Mouse (Mus musculus) heart, embryonic 13.5 days (tissue): ENCODE results near the gene Gm28729. TPM values are rescaled to one million over a fixed set of nuclear protein-coding genes. Genes with fewer than 3 reads are reported as not detected.
A peak's percentile ranks its signal among the peaks of the same experiment; 100 is the strongest.
"Not testable (repeated sequence)": the region's sequence is repeated elsewhere in the genome, so short reads cannot be mapped to it uniquely, and the experiment has no call there.

Experiments used
- ATAC-seq: fragments of 200-750 bp; cut with Nextera tagmentation; 2 replicates; pipeline ENCODE4 v1.8.0; 2017; ENCODE audit warnings: moderate TSS enrichment; ENCODE audit not compliant: insufficient number of reproducible peaks, low FRiP score, low TSS enrichment; ENCODE audit errors: extremely low read depth
- H3K27ac ChIP-seq: fragments of 300-500 bp; sonication (generic); replicated peaks from 2 replicates; pipeline ENCODE4 v1.5.1; 2015; ENCODE audit warnings: moderate library complexity, mild to moderate bottlenecking, inconsistent platforms
- H3K27me3 ChIP-seq: fragments of 300-500 bp; sonication (generic); replicated peaks from 2 replicates; pipeline ENCODE4 v1.6.1; 2015; ENCODE audit warnings: mild to moderate bottlenecking, inconsistent platforms
- H3K36me3 ChIP-seq: fragments of 300-500 bp; sonication (generic); 2 replicates; pipeline ENCODE4 v1.6.1; 2015; ENCODE audit warnings: mild to moderate bottlenecking, inconsistent platforms
- H3K4me1 ChIP-seq: fragments of 300-500 bp; sonication (generic); 2 replicates; pipeline ENCODE4 v1.6.1; 2015; ENCODE audit warnings: inconsistent platforms
- H3K4me2 ChIP-seq: fragments of 300-500 bp; sonication (generic); 2 replicates; pipeline ENCODE4 v1.6.1; 2015; ENCODE audit warnings: inconsistent platforms, mild to moderate bottlenecking, moderate library complexity
- H3K4me3 ChIP-seq: fragments of 300-500 bp; sonication (generic); 2 replicates; pipeline ENCODE4 v1.5.1; 2015; ENCODE audit warnings: moderate library complexity, mild to moderate bottlenecking, inconsistent platforms
- H3K9ac ChIP-seq: fragments of 300-500 bp; sonication (generic); 2 replicates; pipeline ENCODE4 v1.6.1; 2015; ENCODE audit warnings: inconsistent platforms, mild to moderate bottlenecking, moderate library complexity
- H3K9me3 ChIP-seq: fragments of 300-500 bp; sonication (generic); 2 replicates; pipeline ENCODE4 v1.6.1; 2016; ENCODE audit warnings: inconsistent platforms
- WGBS: fragments of 180-500 bp; shearing (Covaris S2); methylation state at CpG from one replicate; pipeline ENCODE4 v1.1.7; 2015; ENCODE audit warnings: mixed read lengths; 5-methylcytosine and 5-hydroxymethylcytosine counted together
- polyA plus RNA-seq: library from polyadenylated mRNA; unstranded; fragments of >200 nt; fragmentation: Nextera tagmentation; extraction: Ambion mirVana; gene quantifications from 2 replicates; pipeline ENCODE4 v1.2.1, GENCODE M21; 2015

The Gm28729 gene
- polyA plus RNA-seq, 1 experiment from 2014 or later = not detected

DNA sequence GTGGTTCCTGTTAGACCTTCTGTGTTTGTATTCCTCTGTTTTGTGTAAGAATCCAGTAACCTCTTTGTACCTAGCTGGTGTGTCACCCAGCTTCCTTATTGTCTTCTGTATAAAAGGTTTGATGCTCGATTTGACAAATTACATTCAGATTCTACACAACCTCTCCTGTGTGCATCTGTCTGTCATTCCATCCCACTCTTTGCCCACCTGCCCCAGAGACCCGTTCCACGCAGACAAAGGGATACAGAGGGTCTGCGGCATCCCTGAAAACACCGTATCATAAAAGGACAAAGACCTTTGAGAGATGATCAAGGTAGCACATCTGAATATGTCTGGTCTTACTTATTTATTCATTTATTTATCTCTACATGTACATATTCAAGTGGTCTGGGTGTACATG is 37.2 kb downstream of the Gm28729 start:
- H3K9ac ChIP-seq, H3K4me1 ChIP-seq, H3K27me3 ChIP-seq, H3K27ac ChIP-seq, H3K4me2 ChIP-seq, H3K4me3 ChIP-seq, ATAC-seq, H3K9me3 ChIP-seq, H3K36me3 ChIP-seq: not testable (repeated sequence)
- WGBS = 89% methylated on average over 5 of the region's 5 CpGs

DNA sequence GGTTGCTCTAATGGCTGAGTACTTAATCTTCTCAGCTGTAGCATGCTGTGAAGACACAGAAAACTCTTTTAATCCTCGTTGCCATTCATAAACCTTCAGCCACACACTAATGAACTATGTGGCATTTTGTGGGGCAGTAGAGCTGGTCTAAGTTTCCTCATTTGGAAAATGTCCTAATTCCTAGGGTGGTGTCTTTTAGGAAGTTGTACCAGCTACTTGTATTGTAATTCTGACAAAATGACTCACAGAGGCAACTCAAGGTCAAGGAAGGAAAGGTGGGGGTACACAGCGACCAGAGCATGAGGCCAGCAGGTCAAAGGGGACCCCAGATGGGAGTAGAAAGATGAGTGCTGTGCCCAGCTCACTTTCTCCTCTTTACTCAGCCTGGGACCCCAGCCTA is 41.4 kb downstream of the Gm28729 start:
- H3K27ac ChIP-seq = no peak overlapping the region
- H3K9ac ChIP-seq = no peak overlapping the region
- H3K27me3 ChIP-seq = no peaks in the 10 kb centered on the region; the same call in 1 of the 2 replicates
- no peak overlapping the region for H3K4me3 ChIP-seq
- no peaks in the 10 kb centered on the region for H3K4me1 ChIP-seq
- ATAC-seq = no peak
- H3K4me2 ChIP-seq = no peak overlapping the region
- no peaks in the 10 kb centered on the region for H3K9me3 ChIP-seq
- H3K36me3 ChIP-seq = no peaks in the 10 kb centered on the region
- WGBS = 62% methylated on average over 2 of the region's 2 CpGs

DNA sequence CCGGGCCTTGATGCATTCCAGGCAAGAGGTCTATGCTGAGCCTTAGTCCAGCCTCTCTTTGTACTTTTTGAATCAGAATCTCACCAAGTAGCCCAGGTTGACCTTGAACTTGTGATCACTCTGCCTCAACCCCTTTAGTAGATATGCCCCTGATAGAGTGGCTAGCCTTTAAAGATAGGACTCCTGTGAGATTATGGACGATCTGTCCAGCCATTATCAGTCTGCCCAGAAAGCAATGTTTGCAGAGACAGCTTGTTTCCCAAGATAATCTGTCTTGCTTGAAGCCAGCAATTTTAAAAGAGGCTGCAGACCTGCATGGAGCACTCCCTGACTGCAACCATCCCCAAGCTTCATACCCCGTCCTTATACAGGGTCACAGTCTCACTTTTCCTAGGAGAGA is 42.0 kb downstream of the Gm28729 start:
- ATAC-seq = no peak
- Histone ChIP-seq H3K36me3 (no peaks in the 10 kb centered on the region), H3K9me3 (no peaks in the 10 kb centered on the region), H3K9ac (no peak overlapping the region), H3K4me1 (no peaks in the 10 kb centered on the region), H3K27me3 (no peaks in the 10 kb centered on the region; the same call in 1 of the 2 replicates), H3K27ac (no peak overlapping the region), H3K4me2 (no peak overlapping the region), H3K4me3 (no peak overlapping the region)
- WGBS = 40% methylated on average over 3 of the region's 3 CpGs

- Histone ChIP-seq H3K4me2 (peak within 1 kb of the TSS; percentile 93), H3K27me3 (no peaks in the 10 kb centered on the region), H3K36me3 (peaks cover 27% of the 10 kb centered on the region), H3K9me3 (no peaks in the 10 kb centered on the region), H3K4me3 (peak within 1 kb of the TSS; percentile 90), H3K9ac (peak within 1 kb of the TSS; percentile 94), H3K27ac (peak within 1 kb of the TSS; percentile 87), H3K4me1 (peaks cover 26% of the 10 kb centered on the region)
- peak; percentile 94 for ATAC-seq
- WGBS = 1% methylated on average over 73 of the region's 74 CpGs
Measured at GRCm38 (mm10) chr9:96478071-96478888, 46.8 kb downstream of the Gm28729 start, which contains the start of gene Rnf7. Gene Rnf7 (minus strand): TSS chr9:96478675.

DNA sequence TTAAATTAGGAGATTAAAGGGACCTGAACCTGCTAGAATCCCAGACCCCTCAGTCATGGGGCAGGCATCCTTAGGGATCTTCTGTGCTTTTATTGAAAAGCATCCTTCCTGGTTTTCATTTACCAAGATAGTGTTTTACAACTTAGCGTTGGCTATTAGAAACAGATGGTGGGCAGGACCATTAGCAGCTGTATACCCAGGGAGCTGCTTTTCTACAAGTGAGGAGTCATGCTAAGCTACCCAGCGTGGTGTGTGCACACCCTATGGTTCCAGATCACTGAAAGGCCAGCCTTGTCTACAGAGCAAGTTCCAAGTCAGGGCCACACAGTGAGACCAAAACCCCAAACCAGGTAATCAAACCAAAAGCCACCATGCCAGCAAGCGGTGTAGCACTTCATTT is 52.7 kb downstream of the Gm28729 start:
- no peak overlapping the region for H3K9ac ChIP-seq
- 84% methylated on average over 3 of the region's 3 CpGs for WGBS
- H3K4me1 ChIP-seq = peaks cover 26% of the 10 kb centered on the region
- no peak overlapping the region for H3K4me2 ChIP-seq
- no peak overlapping the region for H3K4me3 ChIP-seq
- H3K27ac ChIP-seq = no peak overlapping the region
- H3K27me3 ChIP-seq = no peaks in the 10 kb centered on the region
- H3K9me3 ChIP-seq = no peaks in the 10 kb centered on the region
- no peak for ATAC-seq
- H3K36me3 ChIP-seq = peaks cover 65% of the 10 kb centered on the region

GRCm38 (mm10) chr9:96471681-96472080 is 53.4 kb downstream of the Gm28729 start:
- not testable (repeated sequence) for H3K27ac ChIP-seq, H3K4me3 ChIP-seq, H3K27me3 ChIP-seq, H3K4me2 ChIP-seq, H3K9me3 ChIP-seq, ATAC-seq, H3K9ac ChIP-seq
- peaks cover 72% of the 10 kb centered on the region for H3K36me3 ChIP-seq
- WGBS = 88% methylated on average over 4 of the region's 4 CpGs
- peaks cover 19% of the 10 kb centered on the region for H3K4me1 ChIP-seq

- Histone ChIP-seq H3K4me3 (no peak overlapping the region), H3K9ac (no peak overlapping the region), H3K4me1 (peaks cover 10% of the 10 kb centered on the region), H3K36me3 (peaks cover 74% of the 10 kb centered on the region), H3K27ac (no peak overlapping the region), H3K9me3 (no peaks in the 10 kb centered on the region), H3K4me2 (no peak overlapping the region), H3K27me3 (no peaks in the 10 kb centered on the region)
- ATAC-seq = no peak
- WGBS = 93% methylated on average over 8 of the region's 8 CpGs
Measured at GRCm38 (mm10) chr9:96470266-96470974, 54.6 kb downstream of the Gm28729 start.

DNA sequence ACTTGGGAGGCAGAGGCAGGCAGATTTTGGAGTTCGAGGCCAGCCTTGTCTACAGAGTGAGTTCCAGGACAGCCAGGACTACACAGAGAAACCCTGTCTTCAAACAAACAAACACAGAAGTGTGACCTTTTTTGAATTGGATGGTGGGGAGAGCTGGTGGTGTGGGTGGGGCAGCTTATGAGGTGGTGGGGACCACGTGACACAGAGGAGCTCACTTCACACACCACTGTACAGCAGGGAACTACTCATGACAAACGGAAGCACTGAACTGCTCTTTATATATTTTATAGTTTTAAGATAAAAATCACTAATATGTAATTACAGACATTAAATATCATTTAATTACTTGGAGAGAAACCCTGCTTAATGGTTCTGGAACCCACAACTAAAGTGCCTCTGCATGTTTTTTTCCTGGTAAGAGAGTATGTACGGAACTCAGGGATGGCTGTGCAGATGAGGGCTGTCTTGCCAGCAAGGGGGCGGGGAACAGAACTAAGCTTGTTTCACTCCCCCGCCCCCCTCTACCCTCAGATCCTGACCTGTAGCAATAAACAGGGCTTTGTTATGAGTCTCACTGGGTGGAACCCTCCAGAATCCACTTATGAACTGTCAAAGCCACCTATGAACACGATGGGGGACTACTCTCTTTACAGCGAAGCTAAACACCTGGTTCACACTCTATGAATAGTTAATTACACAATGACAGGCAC is 55.4 kb downstream of the Gm28729 start:
- H3K9me3 ChIP-seq = no peaks in the 10 kb centered on the region
- ATAC-seq = no peak
- H3K4me2 ChIP-seq = no peak overlapping the region
- H3K4me3 ChIP-seq = no peak overlapping the region
- no peak overlapping the region for H3K9ac ChIP-seq
- 63% methylated on average over 8 of the region's 8 CpGs for WGBS
- H3K27ac ChIP-seq = no peak overlapping the region
- H3K27me3 ChIP-seq = no peaks in the 10 kb centered on the region
- H3K4me1 ChIP-seq = peaks cover 4% of the 10 kb centered on the region
- peaks cover 74% of the 10 kb centered on the region for H3K36me3 ChIP-seq

DNA sequence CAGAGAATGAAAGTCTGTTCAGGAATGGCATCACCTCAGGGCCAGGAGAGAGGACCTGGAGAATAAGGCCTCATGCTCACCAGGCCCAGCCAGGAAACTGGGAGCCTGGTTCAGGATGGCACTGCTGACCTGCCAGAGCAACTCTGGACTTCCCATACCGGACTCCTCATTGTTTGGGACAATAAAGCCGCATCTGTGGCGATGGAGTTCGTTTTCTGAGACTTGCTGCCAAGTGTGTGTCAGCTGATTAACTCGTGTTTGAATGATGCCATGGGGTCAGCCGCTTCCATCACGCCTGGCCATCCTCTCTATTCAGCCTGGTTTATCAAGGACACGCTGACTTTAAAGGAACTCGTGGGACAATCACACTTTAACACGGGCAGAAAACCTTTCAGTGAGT is 61.4 kb downstream of the Gm28729 start:
- H3K36me3 ChIP-seq = peaks cover 78% of the 10 kb centered on the region
- H3K9ac ChIP-seq = no peak overlapping the region
- no peaks in the 10 kb centered on the region for H3K4me1 ChIP-seq
- H3K27me3 ChIP-seq = no peaks in the 10 kb centered on the region
- H3K4me2 ChIP-seq = no peak overlapping the region
- peaks cover 14% of the 10 kb centered on the region for H3K9me3 ChIP-seq
- ATAC-seq = no peak
- H3K27ac ChIP-seq = no peak overlapping the region
- 68% methylated on average over 10 of the region's 10 CpGs for WGBS
- no peak overlapping the region for H3K4me3 ChIP-seq

DNA sequence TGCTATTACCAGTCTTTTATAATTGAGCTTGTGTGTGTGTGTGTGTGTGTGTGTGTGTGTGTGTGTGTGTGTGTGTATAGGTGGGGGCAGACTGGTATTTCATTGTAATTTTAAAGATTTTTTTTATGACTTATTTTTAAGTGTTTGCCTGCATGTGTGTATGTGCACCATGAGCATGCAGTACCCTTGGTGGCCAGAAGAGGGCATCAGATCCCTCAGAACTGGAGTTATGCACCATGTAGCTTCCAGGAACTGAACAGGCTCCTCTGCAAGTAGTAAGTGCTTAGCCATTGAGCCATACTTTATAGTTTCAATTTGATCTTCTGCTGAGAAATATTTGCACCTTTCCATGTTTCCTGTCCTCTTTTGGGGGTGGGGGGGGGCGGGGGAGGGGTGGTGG is 63.5 kb downstream of the Gm28729 start:
- ATAC-seq = no peak
- Histone ChIP-seq H3K27ac (no peak overlapping the region), H3K27me3 (no peaks in the 10 kb centered on the region), H3K9ac (no peak overlapping the region), H3K4me3 (no peak overlapping the region), H3K4me1 (no peaks in the 10 kb centered on the region), H3K4me2 (no peak overlapping the region), H3K9me3 (peaks cover 14% of the 10 kb centered on the region), H3K36me3 (peaks cover 58% of the 10 kb centered on the region)
- WGBS = 65% methylated on average over 1 of the region's 1 CpGs

DNA sequence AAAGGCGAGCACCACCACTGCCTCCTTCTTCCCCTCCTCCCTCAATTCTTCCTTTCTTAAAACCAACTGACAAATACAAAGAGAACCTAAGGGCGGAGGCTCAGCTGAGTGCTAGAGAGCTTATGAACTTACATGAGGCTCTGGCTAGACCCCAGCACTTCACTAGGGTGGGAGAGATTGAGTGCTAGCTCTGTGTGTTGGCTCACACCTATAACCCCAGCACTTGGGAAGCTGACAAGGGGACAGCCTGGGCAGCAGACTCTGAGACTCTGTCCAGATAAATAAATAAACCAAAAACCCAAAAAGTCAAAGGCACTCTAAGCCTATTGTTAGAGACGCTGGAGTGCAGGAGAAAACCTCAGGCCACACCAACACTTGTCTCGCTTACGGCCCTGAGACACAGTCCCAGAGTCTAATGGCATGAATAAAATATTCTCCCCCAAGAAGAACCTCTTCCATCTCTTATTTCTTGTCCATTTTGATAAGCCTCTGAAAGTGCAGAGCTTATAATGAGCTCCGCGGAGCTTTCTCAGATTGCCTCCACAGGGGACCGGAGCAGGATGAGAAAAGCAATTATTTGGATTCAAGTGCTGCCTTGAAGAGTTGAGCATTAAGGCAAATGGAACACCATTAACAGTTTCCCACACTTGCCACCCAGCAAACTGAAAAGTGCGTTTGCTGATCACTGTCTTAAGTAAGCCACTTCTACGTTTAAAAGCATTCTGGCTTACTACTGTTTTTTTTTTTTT is 64.8 kb downstream of the Gm28729 start:
- no peak overlapping the region for H3K9ac ChIP-seq
- H3K9me3 ChIP-seq = peaks cover 14% of the 10 kb centered on the region
- peaks cover 46% of the 10 kb centered on the region for H3K36me3 ChIP-seq
- no peak overlapping the region for H3K4me3 ChIP-seq
- H3K4me1 ChIP-seq = no peaks in the 10 kb centered on the region
- WGBS = 73% methylated on average over 10 of the region's 10 CpGs
- no peak overlapping the region for H3K4me2 ChIP-seq
- no peak overlapping the region for H3K27ac ChIP-seq
- H3K27me3 ChIP-seq = no peaks in the 10 kb centered on the region
- ATAC-seq = no peak
